Mouse (Mus musculus) C2C12 (cell line): ENCODE measurements around the gene Slc2a13. TPM values are rescaled to one million over a fixed set of nuclear protein-coding genes. Genes with fewer than 3 reads are reported as not detected.

Experiments
- H3K27me3 ChIP-seq: one replicate; pipeline ENCODE4 v1.6.1; 2011; ENCODE audit not compliant: control insufficient read depth, insufficient read depth, insufficient read length
- H3K36me3 ChIP-seq: one replicate; pipeline ENCODE4 v1.6.1; 2011; ENCODE audit not compliant: control insufficient read depth, insufficient read depth
- H3K4me3 ChIP-seq: one replicate; pipeline ENCODE4 v1.5.1; 2011; ENCODE audit warnings: mild to moderate bottlenecking, control low read depth; ENCODE audit not compliant: poor library complexity, insufficient read depth, severe bottlenecking
- H3K79me2 ChIP-seq: one replicate; pipeline ENCODE4 v1.6.1; 2011; ENCODE audit not compliant: control insufficient read depth, insufficient read depth
- H3K79me3 ChIP-seq: one replicate; pipeline ENCODE4 v1.6.1; 2011; ENCODE audit warnings: low read depth, control low read depth
- H3ac ChIP-seq: one replicate; pipeline ENCODE3; 2011; ENCODE audit warnings: low read depth; ENCODE audit not compliant: control insufficient read depth, insufficient read length
- CEBPB ChIP-seq: IDR thresholded peaks from one replicate; pipeline ENCODE4 v1.6.1; 2011; ENCODE audit warnings: low read depth, mild to moderate bottlenecking, control low read depth, moderate library complexity
- CTCF ChIP-seq: IDR thresholded peaks from one replicate; pipeline ENCODE4 v1.5.1; 2011; ENCODE audit not compliant: control insufficient read depth, insufficient read depth, insufficient read length
- FOSL1 ChIP-seq: IDR thresholded peaks from one replicate; pipeline ENCODE4 v1.8.0; 2011; ENCODE audit warnings: mild to moderate bottlenecking, low read length; ENCODE audit not compliant: poor library complexity, insufficient read depth, severe bottlenecking
- MAX ChIP-seq: IDR thresholded peaks from one replicate; pipeline ENCODE4 v1.6.1; 2011; ENCODE audit warnings: mild to moderate bottlenecking, control low read depth
- MYOD1 ChIP-seq: IDR thresholded peaks from one replicate; pipeline ENCODE4 v1.6.1; 2011; ENCODE audit warnings: low read depth; ENCODE audit not compliant: control insufficient read depth, insufficient read length
- MYOG ChIP-seq: IDR thresholded peaks from one replicate; pipeline ENCODE4 v1.6.1; 2011; ENCODE audit not compliant: control insufficient read depth, insufficient read length; ENCODE audit errors: extremely low read depth
- USF1 ChIP-seq: IDR thresholded peaks from one replicate; pipeline ENCODE4 v1.6.1; 2011; ENCODE audit warnings: low read depth, mild to moderate bottlenecking, control low read depth, moderate library complexity
- polyA plus RNA-seq: library from polyadenylated mRNA; unstranded; fragments of >200 nt; fragmentation: generic; extraction: Trizol; gene quantifications from one replicate; pipeline ENCODE4 v1.2.1, GENCODE M21; 2012; ENCODE audit warnings: missing spikeins

The Slc2a13 gene
- polyA plus RNA-seq, 1 experiment: 0.25 TPM

DNA sequence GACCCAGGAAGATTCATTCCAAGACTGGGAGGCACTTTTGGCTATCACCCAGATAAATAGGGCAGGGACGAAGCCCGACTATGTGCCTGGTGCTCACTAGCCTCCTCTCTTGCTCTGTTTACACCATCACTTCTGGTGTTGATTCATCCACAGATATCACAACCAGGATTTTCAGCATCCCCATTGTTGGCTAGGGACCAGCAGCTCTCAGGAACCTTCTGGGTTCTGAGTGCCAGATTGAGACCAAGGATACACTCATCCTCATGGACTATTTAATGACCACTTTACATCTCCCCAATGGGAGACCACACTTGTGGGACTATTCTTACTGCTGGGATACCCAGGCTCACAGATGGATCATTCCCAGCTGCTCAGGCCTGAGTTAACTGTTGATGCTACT lies 46.2 kb downstream of the Slc2a13 start:
- Histone ChIP-seq H3ac (no peak overlapping the region), H3K79me2 (no peaks in the 10 kb centered on the region), H3K27me3 (no peaks in the 10 kb centered on the region), H3K4me3 (no peak overlapping the region), H3K79me3 (no peaks in the 10 kb centered on the region), H3K36me3 (no peaks in the 10 kb centered on the region)
- TF ChIP-seq MYOG (no peak), MYOD1 (no peak)

DNA sequence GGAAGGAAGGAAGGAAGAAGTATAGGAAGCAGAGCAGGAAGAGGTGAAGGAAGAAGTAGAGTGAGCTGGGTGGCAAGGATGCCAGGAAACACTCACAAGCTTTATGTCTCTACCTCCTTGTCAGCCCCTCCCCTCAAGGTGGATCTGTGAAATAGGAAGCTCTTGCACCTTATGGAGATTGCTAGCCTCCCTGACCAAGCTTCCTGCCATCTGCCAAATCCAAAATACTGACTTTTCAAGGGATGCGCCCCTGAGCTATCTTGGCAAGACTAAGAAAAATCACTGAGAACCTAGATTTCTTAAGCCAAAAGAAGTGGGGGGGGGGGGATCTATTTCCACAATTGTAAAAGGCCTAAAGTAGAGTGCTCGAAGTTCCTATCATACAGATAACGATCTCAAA lies 46.9 kb downstream of the Slc2a13 start:
- no peaks in the 10 kb centered on the region for H3K79me3 ChIP-seq
- no peaks in the 10 kb centered on the region for H3K27me3 ChIP-seq
- no peak overlapping the region for H3ac ChIP-seq
- H3K36me3 ChIP-seq: no peaks in the 10 kb centered on the region
- TF ChIP-seq FOSL1 (no peak), MYOG (no peak), CTCF (no peak), USF1 (no peak), CEBPB (no peak), MAX (no peak), MYOD1 (no peak)
- H3K79me2 ChIP-seq: no peaks in the 10 kb centered on the region
- no peak overlapping the region for H3K4me3 ChIP-seq

DNA sequence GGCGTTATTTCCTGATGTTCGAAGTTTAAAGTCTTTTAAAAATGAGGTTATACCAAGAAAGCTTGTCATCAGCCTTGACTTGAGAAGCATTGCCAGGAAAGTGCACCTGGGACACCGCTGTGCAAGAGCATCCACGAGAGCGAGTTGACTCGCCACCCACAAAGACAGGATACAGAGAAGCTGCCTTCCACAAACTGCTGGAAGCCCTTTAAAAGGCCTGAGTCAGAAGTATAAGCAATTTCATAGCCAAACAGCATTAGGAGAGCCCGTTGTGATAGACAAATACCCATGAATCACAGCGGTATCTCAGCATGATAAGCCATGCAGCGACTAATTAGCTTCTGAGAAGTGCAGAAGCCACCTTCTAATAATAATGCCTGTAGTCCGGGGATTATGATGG lies 48.6 kb downstream of the Slc2a13 start:
- Histone ChIP-seq H3K79me3 (no peaks in the 10 kb centered on the region), H3ac (no peak overlapping the region), H3K36me3 (no peaks in the 10 kb centered on the region), H3K27me3 (no peaks in the 10 kb centered on the region), H3K79me2 (no peaks in the 10 kb centered on the region), H3K4me3 (no peak overlapping the region)
- TF ChIP-seq CEBPB (no peak), MYOD1 (no peak), MAX (no peak), CTCF (no peak), FOSL1 (no peak), MYOG (no peak), USF1 (no peak)

DNA sequence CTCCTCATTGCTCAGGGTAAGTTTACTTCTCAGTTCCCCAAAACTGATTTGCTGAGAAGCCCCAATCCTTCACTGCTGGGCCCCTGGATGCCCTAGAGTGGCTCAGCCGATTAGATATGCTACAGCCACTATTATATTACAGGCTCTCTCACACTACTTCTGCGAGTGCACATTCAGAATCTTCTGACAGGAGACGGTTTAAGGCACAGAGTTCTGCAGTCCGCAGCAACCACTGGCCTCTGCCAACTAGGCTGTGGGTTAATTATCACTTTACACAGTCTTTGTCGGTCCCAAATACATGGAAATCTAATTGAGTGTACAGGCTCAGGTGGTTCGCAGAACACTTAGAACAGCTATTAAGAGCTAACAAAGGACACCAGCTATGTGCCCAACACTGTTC lies 69.8 kb downstream of the Slc2a13 start:
- Histone ChIP-seq H3K36me3 (no peaks in the 10 kb centered on the region), H3K79me2 (no peaks in the 10 kb centered on the region), H3ac (no peak overlapping the region), H3K27me3 (no peaks in the 10 kb centered on the region), H3K79me3 (no peaks in the 10 kb centered on the region), H3K4me3 (no peak overlapping the region)
- TF ChIP-seq MYOG (no peak), MYOD1 (no peak), CEBPB (no peak), MAX (no peak), CTCF (no peak), USF1 (no peak), FOSL1 (no peak)

DNA sequence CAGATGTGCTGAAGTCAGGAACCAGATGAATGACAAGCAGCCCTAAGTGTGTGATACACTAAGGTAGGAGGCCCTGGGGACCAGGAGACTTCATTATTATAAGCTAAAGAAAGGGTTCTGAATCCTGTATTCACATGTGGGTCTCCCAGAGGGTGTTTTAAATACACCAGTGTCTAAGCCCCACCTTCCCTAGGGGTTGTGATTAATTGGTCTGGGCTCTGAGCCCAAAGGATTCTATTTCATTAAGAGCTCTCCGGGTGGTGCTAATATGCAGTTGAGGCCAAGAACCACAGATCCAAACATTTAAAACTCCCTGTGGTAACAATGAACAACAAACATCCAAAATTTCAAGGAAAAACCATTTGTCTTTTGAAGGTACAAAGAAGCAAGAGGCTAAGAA lies 70.4 kb downstream of the Slc2a13 start:
- Histone ChIP-seq H3ac (no peak overlapping the region), H3K79me2 (no peaks in the 10 kb centered on the region)

DNA sequence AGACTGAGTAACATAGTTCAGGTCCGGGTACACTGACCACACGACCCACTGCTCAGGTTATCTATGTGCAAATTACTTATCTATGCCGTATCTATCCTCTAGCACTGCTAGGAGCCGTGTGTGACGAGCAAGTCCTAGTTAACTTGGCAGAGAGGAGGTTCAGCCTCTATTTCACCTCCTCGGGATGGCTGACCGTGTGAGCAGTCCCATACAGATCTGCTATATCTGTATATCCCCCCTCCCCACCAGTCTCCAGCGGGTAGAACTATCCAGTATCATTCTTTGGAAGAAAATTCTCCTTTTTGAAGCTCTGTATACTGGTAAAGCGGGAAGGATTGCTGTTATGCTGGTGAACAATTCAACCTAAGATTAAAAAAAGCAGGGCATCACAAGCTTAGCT lies 70.8 kb downstream of the Slc2a13 start:
- TF ChIP-seq MAX (no peak), FOSL1 (no peak), CTCF (no peak), CEBPB (no peak), USF1 (no peak), MYOG (no peak), MYOD1 (no peak)
- Histone ChIP-seq H3K27me3 (no peaks in the 10 kb centered on the region), H3ac (no peak overlapping the region), H3K4me3 (no peak overlapping the region), H3K79me3 (no peaks in the 10 kb centered on the region), H3K79me2 (no peaks in the 10 kb centered on the region), H3K36me3 (no peaks in the 10 kb centered on the region)

More for the DNA sequence above, 70.4 kb downstream of the Slc2a13 start:
- no peak for TF ChIP-seq CEBPB
- TF ChIP-seq MYOG: no peak
- no peak for TF ChIP-seq FOSL1
- no peak for TF ChIP-seq MAX
- no peak for TF ChIP-seq CTCF
- no peak for TF ChIP-seq MYOD1
- TF ChIP-seq USF1: no peak
- no peak overlapping the region for H3K4me3 ChIP-seq
- H3K79me3 ChIP-seq: no peaks in the 10 kb centered on the region
- H3K36me3 ChIP-seq: no peaks in the 10 kb centered on the region
- no peaks in the 10 kb centered on the region for H3K27me3 ChIP-seq
